Mouse (Mus musculus) kidney, adult 11 months (tissue): ENCODE measurements around the gene Rprm.

ENCODE experiments used
- DNase-seq: peaks from one replicate; pipeline ENCODE4 v3.0.0; 2022

Rprm gene

GRCm38 (mm10) chr2:54085430-54086087 is at the start of gene Rprm:
Rprm (minus strand) TSS chr2:54085552.
- peak; percentile 67 for DNase-seq

GRCm38 (mm10) chr2:54119305-54119704 is 34.0 kb upstream of the Rprm start:
- no peak for DNase-seq

- no peak for DNase-seq
These were observed 33.5 kb upstream of the Rprm start for GRCm38 (mm10) chr2:54118881-54119280.

GRCm38 (mm10) chr2:54111294-54111693 is 25.9 kb upstream of the Rprm start:
- no peak for DNase-seq

GRCm38 (mm10) chr2:54106232-54106726 is 20.9 kb upstream of the Rprm start:
- no peak for DNase-seq

GRCm38 (mm10) chr2:54099939-54100338 is 14.6 kb upstream of the Rprm start:
- no peak for DNase-seq

- DNase-seq: no peak
These were observed 7.3 kb upstream of the Rprm start for GRCm38 (mm10) chr2:54092616-54093015.

- no peak for DNase-seq
These were observed 902 bp upstream of the Rprm start for GRCm38 (mm10) chr2:54086254-54086653.

- no peak for DNase-seq
These were observed 469 bp downstream of the Rprm start for GRCm38 (mm10) chr2:54084737-54085429.

GRCm38 (mm10) chr2:54083861-54084736 is 1.3 kb downstream of the Rprm start:
- no peak for DNase-seq

GRCm38 (mm10) chr2:54078961-54079360 is 6.4 kb downstream of the Rprm start:
- DNase-seq: no peak

GRCm38 (mm10) chr2:54071526-54071925 is 13.8 kb downstream of the Rprm start:
- no peak for DNase-seq

- no peak for DNase-seq
These were observed 22.9 kb downstream of the Rprm start for GRCm38 (mm10) chr2:54062421-54062820.

- no peak for DNase-seq
These were observed 24.3 kb downstream of the Rprm start for GRCm38 (mm10) chr2:54061039-54061438.
